Mouse (Mus musculus): ENCODE measurements at regions not wholly inside any gene's neighbourhood (a gene's known extent, or its start where the extent isn't known, plus 50 kb on each side); places are given as distances from the start of the nearest gene placed in this dataset.

- TF ChIP-seq CTCF (IDR thresholded peaks at IDR 0.05; ENCODE audit: low read depth) (no peak), EP300 (IDR thresholded peaks at IDR 0.05; ENCODE audit: low read depth) (no peak)
Observed at GRCm38 (mm10) chr1:50682971-50683370, 217.5 kb upstream of the Tmeff2 start.

Data from liver, embryonic 14.5 days (tissue).